Mouse (Mus musculus) left cerebral cortex, postnatal 10 days (tissue): ENCODE measurements around the gene Chrdl1. TPM values are rescaled to one million over a fixed set of nuclear protein-coding genes. Genes with fewer than 3 reads are reported as not detected.

Source experiments
- DNase-seq, 2 experiments: peaks; one replicate each; pipeline ENCODE4 v3.0.0; 2021 to 2022; ENCODE audit warnings: low spot score in 2 of 2, mixed read lengths in 1 of 2; ENCODE audit errors: extremely low spot score in 1 of 2
- intact Hi-C: fragments of 180-260 bp; cut with DNase I; formaldehyde crosslinking; loops from one replicate; pipeline ENCODE4 v1.15.1; 2025
- total RNA-seq, 2 experiments: library from RNA; stranded (reverse); gene quantifications; 2 replicates each; pipeline ENCODE4 v1.2.3; 2021

The Chrdl1 gene
- 10 to 100 TPM; 17.7 to 19.9 TPM for total RNA-seq

DNA sequence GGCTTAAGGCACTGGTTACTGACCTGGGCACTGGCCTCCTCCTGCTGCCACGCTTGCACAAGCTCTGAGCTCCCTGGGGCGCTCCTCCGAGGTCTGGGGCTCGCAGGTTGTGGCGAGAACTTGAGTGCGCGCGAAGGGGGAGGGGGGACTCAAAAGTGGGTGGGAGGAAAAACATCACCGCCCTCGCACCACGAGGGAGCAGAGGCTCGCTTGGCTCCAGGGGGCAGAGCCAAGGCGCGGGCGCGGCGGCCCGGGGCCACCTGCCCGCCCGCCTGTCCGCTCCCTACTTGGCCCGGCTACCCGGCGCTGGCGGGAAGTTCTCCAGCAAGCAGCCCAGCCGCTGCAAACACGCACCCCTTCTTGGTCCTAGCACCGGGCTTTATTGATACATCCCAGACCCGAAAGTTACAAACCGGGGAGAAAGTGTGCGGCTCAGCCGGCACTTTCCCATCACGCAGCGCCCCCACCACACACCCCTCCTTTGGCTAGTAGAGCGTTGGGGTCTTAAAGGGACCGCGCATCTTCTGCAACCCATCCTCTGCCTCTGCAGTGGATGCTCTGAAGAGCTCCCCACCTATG lies at the start of gene Chrdl1:
Chrdl1 (minus strand) TSS at position 472 of the 579 bp plus-strand sequence.
- DNase-seq, result peak in 1 of 2 experiments; percentile 21

DNA sequence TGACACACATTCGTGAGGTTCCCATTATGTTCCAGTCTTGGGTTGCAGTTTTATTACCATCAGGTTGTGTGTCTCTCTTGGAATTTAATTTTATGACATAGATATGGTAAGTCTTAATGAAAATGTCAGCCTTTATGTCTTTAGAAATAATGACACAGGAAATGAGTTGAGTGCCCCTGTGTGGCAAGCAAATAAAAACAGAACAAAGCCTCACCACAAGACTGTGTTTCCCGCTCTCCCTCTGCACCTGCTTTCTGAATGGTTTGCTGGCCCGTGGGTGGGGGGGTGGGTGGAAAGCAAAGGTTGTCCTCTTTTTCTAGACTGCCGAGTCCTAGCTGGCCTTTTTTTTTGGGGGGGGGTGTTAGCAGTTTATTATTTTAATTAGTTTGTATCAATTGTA lies 48.6 kb upstream of the Chrdl1 start:
- intact Hi-C loops, result loop anchor here (5.0 kb wide), 1 partner anchor 345 kb away; the partner anchor contains the start of gene Rtl9

More for the DNA sequence above, at the start of gene Chrdl1:
- intact Hi-C loops, result no loop called here

DNA sequence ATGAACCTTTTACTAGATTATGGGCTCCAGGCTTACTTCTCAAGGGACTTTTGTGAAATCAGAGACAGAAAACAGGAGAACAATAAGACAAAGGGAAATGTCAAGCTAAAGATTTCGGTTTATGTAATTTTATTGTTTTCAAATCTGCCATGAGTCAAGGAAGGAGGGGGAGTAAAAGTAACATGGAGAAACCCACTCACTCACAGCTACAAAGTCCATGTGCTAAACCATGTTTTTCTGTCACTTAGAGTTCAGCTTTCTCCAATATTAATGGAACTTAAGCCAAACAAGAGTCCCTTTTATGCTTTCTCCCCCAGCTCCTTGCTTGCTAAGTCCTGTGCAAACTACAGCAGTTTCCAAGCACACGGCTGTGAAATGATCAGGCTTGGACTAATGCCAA lies 10.5 kb upstream of the Chrdl1 start:
- intact Hi-C loops, result no loop called here
- no peak for DNase-seq

More for the DNA sequence above, 48.6 kb upstream of the Chrdl1 start:
- DNase-seq, result no peak

DNA sequence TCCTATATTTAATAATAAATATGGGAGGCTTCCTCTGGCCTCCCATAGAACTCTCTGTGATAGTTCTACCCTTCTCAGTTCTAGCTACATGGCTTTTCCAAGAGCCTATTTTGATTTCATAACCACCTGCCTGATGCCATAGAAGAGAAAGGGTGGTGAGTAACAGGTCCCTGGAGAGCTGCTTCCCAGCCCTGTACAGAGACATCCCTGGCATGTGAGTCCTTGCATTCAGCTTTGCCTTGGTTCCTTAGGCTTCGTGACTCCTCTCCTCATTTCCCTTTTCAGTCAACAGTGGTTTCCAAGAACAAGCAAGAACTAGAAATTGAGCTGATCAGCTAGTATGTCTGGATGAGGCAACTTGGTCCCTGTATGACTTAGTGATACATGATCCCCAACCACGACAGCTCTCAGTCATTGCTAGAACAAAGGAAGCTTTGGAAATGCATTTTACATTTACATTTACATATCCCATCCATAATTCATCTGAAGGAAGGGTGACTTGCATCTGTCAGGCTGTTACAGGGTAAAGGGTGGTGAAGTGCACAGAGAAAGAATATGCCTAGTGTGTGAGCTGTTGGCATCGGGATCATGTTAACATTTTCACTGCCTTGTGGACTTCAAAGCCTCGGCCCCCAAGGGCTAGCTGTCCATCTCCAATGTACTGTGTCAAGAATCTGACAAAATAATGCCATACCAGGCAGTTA lies 27.7 kb downstream of the Chrdl1 start:
- DNase-seq, result no peak
- intact Hi-C loops, result no loop called here

DNA sequence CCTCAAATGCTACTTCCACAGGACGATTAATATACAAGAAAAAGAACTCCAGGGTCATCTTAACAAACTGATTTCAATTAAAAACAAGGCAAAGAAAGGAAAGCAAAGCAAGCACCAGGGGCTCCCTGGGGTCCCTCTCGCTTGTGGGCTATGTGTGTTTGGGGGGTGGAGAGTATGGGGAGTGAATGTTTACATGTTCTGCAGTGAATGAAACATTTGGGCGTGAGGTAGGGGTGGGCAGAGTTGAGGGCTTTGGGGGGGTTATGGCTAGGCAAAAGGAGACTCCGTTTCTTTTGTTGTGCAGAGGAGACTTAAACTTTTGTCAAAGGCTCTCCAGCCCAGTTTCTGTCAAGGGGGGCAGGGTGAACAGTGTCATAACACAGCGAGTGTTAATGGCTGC lies 46.8 kb downstream of the Chrdl1 start:
- intact Hi-C loops, result no loop called here
- DNase-seq, result no peak

DNA sequence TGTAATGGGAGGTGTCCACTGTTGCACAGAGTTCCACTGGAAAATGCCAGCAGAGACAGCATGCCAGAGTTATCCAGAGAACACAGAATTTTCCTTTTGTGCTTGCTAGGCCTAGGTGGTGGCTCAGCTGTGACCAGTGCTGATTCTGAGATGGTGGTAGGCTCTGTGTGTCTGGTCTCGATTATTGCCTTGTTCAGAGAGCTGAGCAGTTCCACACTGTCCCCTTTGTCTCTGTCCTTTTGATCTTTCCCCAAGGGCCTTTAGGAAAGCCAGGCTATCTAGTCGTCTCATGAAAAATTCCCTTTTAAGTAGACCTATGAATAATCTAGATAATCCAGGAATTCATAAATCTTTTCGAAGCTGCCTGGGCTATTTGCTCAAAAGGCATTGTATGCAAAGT lies 47.3 kb downstream of the Chrdl1 start:
- intact Hi-C loops, result no loop called here
- no peak for DNase-seq

DNA sequence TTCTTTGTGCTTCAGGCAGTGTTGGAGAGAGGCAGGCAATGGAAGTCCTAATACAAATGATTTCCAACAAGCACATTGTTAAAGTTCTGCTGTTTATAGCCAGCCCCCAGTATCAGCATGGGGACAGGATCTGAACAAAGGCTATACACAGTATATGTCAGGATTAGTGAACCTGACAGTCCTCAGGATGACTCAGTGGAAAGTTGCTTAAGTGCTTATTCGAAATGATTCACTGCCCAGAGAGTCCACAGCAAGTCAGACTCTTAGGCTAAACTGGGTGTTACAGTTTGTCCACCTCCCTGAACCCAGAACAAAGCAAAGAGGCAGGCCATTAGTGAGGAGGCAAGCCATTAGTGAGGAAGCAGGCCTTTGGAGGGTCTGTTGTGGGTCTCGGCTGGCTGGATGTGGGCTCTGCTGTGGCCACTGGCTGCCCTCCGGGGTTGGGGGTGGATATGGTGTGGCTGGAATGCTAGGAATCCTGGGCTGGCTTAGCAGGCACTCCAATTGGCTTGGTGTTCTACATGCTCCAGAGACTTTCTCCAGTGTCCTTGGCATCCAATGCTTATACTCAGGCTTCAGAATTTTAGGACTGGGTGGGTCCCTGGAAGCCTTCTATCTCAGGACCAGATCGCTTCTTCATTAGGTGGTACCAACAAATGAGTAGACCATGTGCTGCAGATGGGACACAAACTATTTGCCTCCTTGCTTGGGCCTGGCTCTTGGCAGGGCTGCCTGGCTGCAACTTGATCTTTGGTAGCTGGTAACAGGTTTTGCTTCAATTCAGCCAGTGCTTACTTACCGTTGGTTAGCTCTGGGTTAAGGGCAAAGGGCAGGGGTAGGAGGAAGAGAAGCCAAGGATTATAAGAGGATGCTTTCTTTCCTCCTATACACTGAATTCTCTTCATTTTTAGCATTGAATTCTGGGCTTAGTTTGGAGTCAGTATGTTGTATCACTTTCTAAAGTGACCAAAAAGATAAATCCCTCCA lies 49.3 kb downstream of the Chrdl1 start:
- no peak for DNase-seq
- intact Hi-C loops, result no loop called here

DNA sequence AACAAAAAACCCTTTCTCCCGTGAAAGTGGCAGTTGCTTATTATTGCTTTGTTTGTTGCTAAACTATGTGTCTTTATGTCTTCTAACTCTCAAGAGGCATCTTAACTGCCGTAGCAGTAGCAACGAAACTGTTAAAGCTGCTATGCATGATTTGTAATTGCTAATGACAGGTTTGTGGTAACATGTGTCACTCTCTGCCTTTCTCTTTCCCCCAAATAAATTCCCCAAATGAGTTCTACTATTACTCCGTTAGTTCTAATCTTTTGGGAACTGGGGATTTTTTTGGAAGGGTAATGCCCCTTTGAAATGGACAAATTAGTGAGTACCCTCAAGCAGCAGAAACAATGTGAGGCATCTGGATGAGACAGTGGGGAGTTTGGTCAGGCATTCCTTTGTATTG lies 55.9 kb downstream of the Chrdl1 start:
- intact Hi-C loops, result no loop called here
- DNase-seq, result no peak

DNA sequence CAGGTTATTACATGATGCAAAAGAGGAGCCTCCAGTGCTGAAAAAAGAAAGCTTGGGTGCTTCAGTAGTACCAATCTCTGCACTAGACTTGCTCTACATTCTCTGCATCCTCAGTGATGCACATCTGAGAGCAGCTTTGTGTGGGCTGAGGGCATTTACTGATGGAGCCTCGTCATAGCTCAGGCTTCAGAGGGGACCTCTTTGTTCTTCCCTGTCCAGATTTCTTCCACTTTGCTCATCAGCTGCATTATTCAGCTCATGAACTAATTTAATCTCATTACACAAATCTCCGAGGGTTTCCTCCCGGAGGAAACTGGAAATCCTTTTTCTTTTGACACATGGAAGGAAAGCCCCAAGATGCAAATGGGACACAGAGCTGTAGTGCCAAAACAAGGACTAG lies 56.5 kb downstream of the Chrdl1 start:
- DNase-seq, result no peak
- intact Hi-C loops, result no loop called here

DNA sequence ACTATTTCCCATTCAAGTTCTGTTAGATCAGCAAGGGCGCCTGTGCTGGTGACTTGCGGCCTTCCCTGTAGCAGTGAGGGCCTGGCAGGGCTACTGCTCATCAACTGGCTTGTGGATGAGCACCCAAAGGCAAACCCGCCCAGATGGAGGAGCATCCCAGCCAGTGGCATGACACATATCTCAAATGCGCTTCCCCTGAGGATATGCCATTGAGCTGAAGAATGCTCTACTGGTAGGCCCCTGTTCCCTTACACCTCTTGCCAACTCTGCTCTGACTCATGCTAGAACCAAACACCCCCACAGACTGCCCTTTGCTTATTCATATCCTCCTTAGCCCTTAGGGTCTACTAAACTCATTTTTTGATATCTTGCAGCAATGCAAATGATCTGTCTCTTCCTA lies 57.4 kb downstream of the Chrdl1 start:
- intact Hi-C loops, result no loop called here
- no peak for DNase-seq

DNA sequence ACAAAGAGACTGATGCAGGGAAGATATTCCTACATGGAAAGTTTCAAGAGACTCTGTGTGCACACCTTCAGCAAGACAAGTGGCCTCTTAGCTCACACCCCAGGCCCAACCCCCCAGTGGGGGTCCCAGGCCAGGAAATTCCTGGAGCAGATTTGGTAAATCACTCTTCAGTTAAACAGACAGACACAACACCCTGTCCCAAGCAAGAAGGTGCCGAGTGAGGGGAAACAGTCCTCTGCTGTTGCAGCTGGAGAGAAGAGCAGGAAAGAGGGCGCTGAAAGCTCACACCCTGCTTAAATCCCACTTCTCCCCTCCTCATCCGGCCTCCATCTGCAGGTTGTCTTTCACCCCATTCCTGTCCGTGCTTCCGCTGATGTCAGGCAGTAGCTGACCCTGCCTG lies 58.2 kb downstream of the Chrdl1 start:
- DNase-seq, result no peak
- intact Hi-C loops, result no loop called here

DNA sequence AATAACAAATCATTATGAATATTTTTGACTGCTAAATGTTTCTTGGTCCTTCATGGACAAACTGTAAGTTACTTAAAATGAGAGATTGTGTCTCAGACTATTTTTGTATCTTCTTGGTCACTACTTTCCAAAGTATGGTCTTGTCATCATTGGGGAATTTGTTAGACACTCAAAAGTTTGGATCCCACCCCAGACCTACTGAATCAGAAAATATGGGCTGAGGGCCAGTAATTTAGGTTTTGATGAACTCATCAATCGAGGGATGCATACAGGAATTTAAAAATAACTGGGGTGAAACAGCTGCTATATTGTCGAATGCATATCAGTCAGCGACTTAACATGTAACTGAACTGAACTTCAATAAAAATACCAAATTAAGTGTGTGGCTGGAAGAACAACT lies 80.9 kb downstream of the Chrdl1 start:
- DNase-seq, result no peak
- intact Hi-C loops, result no loop called here

DNA sequence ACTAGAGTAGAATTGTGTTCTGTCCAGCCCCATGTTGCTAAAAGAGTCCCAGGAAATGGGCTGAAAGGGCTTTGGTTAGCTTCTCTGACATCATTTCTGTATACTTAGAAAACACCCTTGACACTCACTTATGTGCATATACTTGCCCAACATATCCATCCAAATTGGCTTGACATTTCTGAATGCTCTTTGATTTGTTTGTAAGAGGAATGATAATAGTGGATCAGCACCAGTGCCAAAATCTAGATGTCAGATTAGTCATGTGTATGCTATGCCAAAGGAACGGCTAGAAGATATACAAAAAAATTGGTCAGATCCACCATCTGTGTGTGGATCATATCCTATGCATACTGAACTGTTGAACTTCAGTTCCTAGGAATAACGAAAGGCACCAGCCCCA lies 99.3 kb downstream of the Chrdl1 start:
- intact Hi-C loops, result no loop called here
- DNase-seq, result no peak

DNA sequence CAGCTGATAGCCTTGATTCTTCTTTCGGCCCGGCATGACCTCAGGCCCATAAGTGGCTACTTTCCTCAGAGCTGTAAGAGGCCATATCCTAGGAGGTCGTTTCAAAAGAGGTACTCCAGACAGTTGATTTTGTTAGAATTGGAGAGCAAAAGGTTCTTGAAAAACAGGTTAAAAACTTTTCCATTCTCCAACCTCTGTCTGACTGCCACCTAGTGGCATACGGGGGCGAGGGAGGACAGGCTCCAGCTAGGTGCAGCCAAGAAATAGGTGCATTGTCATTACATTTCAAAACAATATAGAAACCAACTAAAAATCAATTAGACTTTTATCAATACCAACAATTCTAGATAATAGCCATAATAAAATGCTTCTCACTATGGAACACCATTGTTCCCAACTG lies 118.9 kb downstream of the Chrdl1 start:
- no peak for DNase-seq
- intact Hi-C loops, result loop anchor here (10.0 kb wide), 1 partner anchor 170 kb away; no protein-coding TSS in a partner anchor

DNA sequence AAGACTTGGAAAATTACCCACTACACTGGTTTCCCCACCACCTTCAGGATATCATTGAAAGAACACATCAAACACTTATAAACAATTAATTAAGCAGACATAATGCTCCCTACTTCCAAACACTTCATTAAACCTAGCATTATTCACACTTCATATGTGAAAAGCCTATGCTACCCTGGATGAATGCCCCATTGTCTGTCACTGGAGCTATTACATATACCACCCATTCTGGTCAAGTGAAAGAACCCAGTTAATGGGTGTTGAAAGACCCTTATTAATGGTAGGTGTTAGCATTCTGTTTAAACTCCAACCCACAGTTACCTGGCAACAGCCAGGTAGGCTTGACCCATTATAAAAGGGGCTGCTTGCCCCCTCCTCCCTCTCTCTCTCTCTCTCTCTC lies 143.4 kb downstream of the Chrdl1 start:
- DNase-seq, result no peak
- intact Hi-C loops, result no loop called here

Other genes with a start within 250 kb of the Chrdl1 start
- 100 to 1,000 TPM; 164 to 180 TPM for gene Pak3, start 124.3 kb upstream of the Chrdl1 start, total RNA-seq